Mouse (Mus musculus) embryonic facial prominence, embryonic 11.5 days (tissue): ENCODE measurements at regions not wholly inside any gene's neighbourhood (a gene's known extent, or its start where the extent isn't known, plus 50 kb on each side); places are given as distances from the start of the nearest gene placed in this dataset.

Experiments used
- ATAC-seq: fragments of 200-750 bp; cut with Nextera tagmentation; replicated peaks from 2 replicates; pipeline ENCODE4 v1.8.0; 2017; ENCODE audit warnings: low read depth; ENCODE audit not compliant: insufficient number of reproducible peaks, low FRiP score, low TSS enrichment
- DNase-seq: peaks from one replicate; pipeline ENCODE4 v3.0.0-alpha.2; 2015; ENCODE audit warnings: low spot score
- H3K27ac ChIP-seq: fragments of 300-500 bp; sonication (generic); replicated peaks from 2 replicates; pipeline ENCODE4 v1.5.1; 2014; ENCODE audit warnings: mild to moderate bottlenecking, low read depth, low read length, control low read depth
- H3K27me3 ChIP-seq: fragments of 300-500 bp; sonication (generic); 2 replicates; pipeline ENCODE4 v1.6.1; 2014; ENCODE audit warnings: mild to moderate bottlenecking, low read length, moderate library complexity, mixed read lengths; ENCODE audit not compliant: control insufficient read depth, insufficient read depth
- H3K36me3 ChIP-seq: fragments of 300-500 bp; sonication (generic); replicated peaks from 2 replicates; pipeline ENCODE4 v1.6.1; 2014; ENCODE audit warnings: low read depth, mild to moderate bottlenecking, low read length, moderate library complexity, mixed read lengths; ENCODE audit not compliant: control insufficient read depth, insufficient read depth
- H3K4me1 ChIP-seq: fragments of 300-500 bp; sonication (generic); 2 replicates; pipeline ENCODE4 v1.6.1; 2014; ENCODE audit warnings: low read length, mixed read lengths; ENCODE audit not compliant: control insufficient read depth, insufficient read depth
- H3K4me2 ChIP-seq: fragments of 300-500 bp; sonication (generic); 2 replicates; pipeline ENCODE4 v1.6.1; 2014; ENCODE audit warnings: low read depth, mild to moderate bottlenecking, control low read depth, low read length, moderate library complexity
- H3K4me3 ChIP-seq: fragments of 300-500 bp; sonication (generic); 2 replicates; pipeline ENCODE4 v1.5.1; 2014; ENCODE audit warnings: low read depth, low read length, control low read depth
- H3K9ac ChIP-seq: fragments of 300-500 bp; sonication (generic); replicated peaks from 2 replicates; pipeline ENCODE4 v1.6.1; 2014; ENCODE audit warnings: mild to moderate bottlenecking, control low read depth, low read length
- H3K9me3 ChIP-seq: fragments of 300-500 bp; sonication (generic); replicated peaks from 2 replicates; pipeline ENCODE4 v1.6.1; 2016; ENCODE audit warnings: mild to moderate bottlenecking, low read length, inconsistent platforms, mixed read lengths; ENCODE audit not compliant: control insufficient read depth
- WGBS: fragments of 180-500 bp; shearing (Covaris S2); extraction: QIAGEN DNeasy Blood & Tissue Kit; methylation state at CpG from one replicate; pipeline ENCODE4 v1.1.7; 2014; 5-methylcytosine and 5-hydroxymethylcytosine counted together

DNA sequence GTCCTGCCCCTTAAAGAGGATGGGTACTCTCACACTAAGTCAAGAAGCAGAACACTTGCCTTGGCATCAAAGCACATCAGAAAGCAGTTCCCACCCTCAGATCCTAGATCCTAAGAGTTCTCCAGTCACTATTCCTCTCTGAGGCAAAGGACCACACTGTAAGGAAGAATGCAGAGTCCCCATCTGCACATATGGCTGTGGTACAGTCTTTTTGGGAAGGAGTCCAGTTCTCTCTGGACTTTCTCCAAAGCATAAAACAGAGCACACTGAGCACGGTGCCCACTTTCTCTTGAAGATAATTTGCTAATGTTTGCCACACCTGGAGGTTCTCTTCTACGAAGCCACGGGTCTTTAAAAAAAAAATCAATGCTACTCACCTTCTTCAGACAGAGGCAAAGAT is 238.7 kb upstream of the Lrrn1 start:
- Histone ChIP-seq H3K4me2 (no peak overlapping the region), H3K4me3 (no peak overlapping the region), H3K9ac (no peak overlapping the region), H3K27me3 (no peaks in the 10 kb centered on the region), H3K9me3 (no peaks in the 10 kb centered on the region), H3K27ac (no peak overlapping the region), H3K4me1 (no peaks in the 10 kb centered on the region), H3K36me3 (no peaks in the 10 kb centered on the region)
- ATAC-seq (no peak), DNase-seq (no peak)
- 89% methylated on average over 3 of the region's 3 CpGs for WGBS

DNA sequence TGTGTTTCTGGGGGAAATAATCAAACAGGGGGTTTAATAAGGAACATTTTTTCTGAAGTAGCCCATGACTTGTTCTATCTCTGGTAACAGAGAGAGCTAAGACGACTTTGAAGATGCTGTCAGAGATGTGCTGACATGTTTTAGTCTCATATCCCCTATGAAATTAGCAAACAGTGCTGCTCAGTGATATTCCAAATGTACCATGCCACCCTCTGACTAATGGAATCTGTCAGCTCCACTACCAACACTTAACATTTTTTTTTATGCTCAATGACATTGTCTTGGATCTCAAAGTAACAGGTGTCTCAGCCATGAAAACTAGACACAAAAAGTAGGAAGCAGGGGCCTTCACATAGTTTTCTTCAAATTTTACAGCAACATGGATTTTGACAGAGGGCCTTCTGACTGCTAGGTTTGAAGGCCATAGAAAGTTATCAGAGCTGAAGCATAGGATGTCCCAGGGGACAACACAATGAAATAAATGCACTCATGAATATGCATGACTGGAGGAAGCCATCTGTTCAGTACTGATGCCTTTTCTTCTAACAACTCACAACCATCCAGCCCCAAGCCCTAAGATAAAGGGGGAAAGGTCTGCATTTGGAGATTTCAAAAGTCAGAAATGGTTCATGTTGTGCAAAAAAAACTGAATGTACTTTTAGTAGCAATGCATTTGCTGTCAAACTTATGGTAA is 225.7 kb upstream of the Lrrn1 start:
- Histone ChIP-seq H3K27me3 (no peaks in the 10 kb centered on the region), H3K27ac (no peak overlapping the region), H3K9me3 (no peaks in the 10 kb centered on the region), H3K9ac (no peak overlapping the region), H3K4me2 (no peak overlapping the region), H3K4me3 (no peak overlapping the region), H3K36me3 (no peaks in the 10 kb centered on the region), H3K4me1 (no peaks in the 10 kb centered on the region)
- 75% methylated on average over 1 of the region's 1 CpGs for WGBS
- ATAC-seq (no peak), DNase-seq (no peak)

- DNase-seq (no peak), ATAC-seq (no peak)
- WGBS, result 83% methylated on average over 1 of the region's 1 CpGs
- H3K4me3 ChIP-seq, result no peak overlapping the region
- H3K9ac ChIP-seq, result no peak overlapping the region
- no peaks in the 10 kb centered on the region for H3K27me3 ChIP-seq
- H3K4me1 ChIP-seq, result no peaks in the 10 kb centered on the region
- H3K9me3 ChIP-seq, result no peaks in the 10 kb centered on the region
- no peaks in the 10 kb centered on the region for H3K36me3 ChIP-seq
- no peak overlapping the region for H3K4me2 ChIP-seq
- H3K27ac ChIP-seq, result no peak overlapping the region
Observed at GRCm38 (mm10) chr6:107319565-107319964, 210.0 kb upstream of the Lrrn1 start.

DNA sequence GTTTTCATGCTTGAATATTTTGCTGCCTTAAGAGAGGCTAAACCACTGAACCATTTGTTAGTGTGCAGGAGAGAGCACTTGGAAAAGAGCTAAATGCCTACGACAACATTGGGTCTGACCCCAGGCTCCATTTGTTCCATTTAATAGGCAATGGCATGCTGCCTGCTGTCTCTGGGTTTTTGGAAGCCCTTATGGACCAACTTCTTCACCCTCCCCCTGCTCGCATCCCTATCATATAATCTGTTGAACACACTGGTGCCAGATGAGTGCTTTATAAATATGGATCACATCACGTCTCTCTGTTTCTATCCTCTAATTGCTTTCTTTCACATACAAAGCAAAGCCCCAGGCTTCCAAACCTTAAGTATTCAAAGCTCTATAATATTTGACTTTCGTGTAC is 179.1 kb upstream of the Lrrn1 start:
- ATAC-seq (no peak), DNase-seq (no peak)
- no peaks in the 10 kb centered on the region for H3K36me3 ChIP-seq
- H3K4me3 ChIP-seq, result no peak overlapping the region
- WGBS, result 84% methylated on average over 4 of the region's 4 CpGs
- H3K9ac ChIP-seq, result no peak overlapping the region
- no peak overlapping the region for H3K27ac ChIP-seq
- H3K27me3 ChIP-seq, result no peaks in the 10 kb centered on the region
- H3K4me2 ChIP-seq, result no peak overlapping the region
- no peaks in the 10 kb centered on the region for H3K9me3 ChIP-seq
- H3K4me1 ChIP-seq, result no peaks in the 10 kb centered on the region

GRCm38 (mm10) chr6:107375274-107375673 is 154.3 kb upstream of the Lrrn1 start:
- H3K4me2 ChIP-seq, result no peak overlapping the region
- no peak for DNase-seq
- ATAC-seq, result no peak
- H3K4me3 ChIP-seq, result no peak overlapping the region
- no peak overlapping the region for H3K9ac ChIP-seq
- H3K27ac ChIP-seq, result no peak overlapping the region
- H3K4me1 ChIP-seq, result no peaks in the 10 kb centered on the region
- H3K9me3 ChIP-seq, result no peaks in the 10 kb centered on the region
- no peaks in the 10 kb centered on the region for H3K27me3 ChIP-seq
- no peaks in the 10 kb centered on the region for H3K36me3 ChIP-seq

DNA sequence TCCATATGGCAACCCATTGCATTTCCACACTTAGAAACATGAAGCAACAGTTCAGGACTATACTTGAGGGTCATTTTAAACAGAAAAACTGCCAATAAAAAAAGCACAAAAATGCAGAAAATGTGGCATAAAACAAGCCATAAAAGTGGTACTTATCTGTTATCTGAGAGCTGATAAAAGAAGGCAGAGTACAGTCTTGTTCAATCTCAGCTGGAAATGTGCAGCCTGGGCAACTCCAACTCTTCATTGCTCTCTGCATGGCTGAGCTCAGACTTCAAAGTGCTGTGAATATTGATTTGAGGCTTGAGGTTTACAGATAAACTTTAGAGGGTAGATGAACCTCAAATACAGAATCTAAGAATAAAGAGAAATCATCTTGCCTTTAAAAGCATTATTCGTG is 151.1 kb upstream of the Lrrn1 start:
- no peak overlapping the region for H3K4me2 ChIP-seq
- no peaks in the 10 kb centered on the region for H3K9me3 ChIP-seq
- H3K4me3 ChIP-seq, result no peak overlapping the region
- H3K27me3 ChIP-seq, result no peaks in the 10 kb centered on the region
- 85% methylated on average over 1 of the region's 1 CpGs for WGBS
- DNase-seq (no peak), ATAC-seq (no peak)
- no peaks in the 10 kb centered on the region for H3K36me3 ChIP-seq
- H3K27ac ChIP-seq, result no peak overlapping the region
- H3K4me1 ChIP-seq, result no peaks in the 10 kb centered on the region
- H3K9ac ChIP-seq, result no peak overlapping the region

GRCm38 (mm10) chr6:107380621-107381020 is 148.9 kb upstream of the Lrrn1 start:
- no peak overlapping the region for H3K4me2 ChIP-seq
- no peak overlapping the region for H3K27ac ChIP-seq
- H3K4me3 ChIP-seq, result no peak overlapping the region
- 72% methylated on average over 1 of the region's 1 CpGs for WGBS
- H3K4me1 ChIP-seq, result no peaks in the 10 kb centered on the region
- H3K9ac ChIP-seq, result no peak overlapping the region
- DNase-seq, result no peak
- no peaks in the 10 kb centered on the region for H3K36me3 ChIP-seq
- no peaks in the 10 kb centered on the region for H3K27me3 ChIP-seq
- no peak for ATAC-seq
- no peaks in the 10 kb centered on the region for H3K9me3 ChIP-seq

DNA sequence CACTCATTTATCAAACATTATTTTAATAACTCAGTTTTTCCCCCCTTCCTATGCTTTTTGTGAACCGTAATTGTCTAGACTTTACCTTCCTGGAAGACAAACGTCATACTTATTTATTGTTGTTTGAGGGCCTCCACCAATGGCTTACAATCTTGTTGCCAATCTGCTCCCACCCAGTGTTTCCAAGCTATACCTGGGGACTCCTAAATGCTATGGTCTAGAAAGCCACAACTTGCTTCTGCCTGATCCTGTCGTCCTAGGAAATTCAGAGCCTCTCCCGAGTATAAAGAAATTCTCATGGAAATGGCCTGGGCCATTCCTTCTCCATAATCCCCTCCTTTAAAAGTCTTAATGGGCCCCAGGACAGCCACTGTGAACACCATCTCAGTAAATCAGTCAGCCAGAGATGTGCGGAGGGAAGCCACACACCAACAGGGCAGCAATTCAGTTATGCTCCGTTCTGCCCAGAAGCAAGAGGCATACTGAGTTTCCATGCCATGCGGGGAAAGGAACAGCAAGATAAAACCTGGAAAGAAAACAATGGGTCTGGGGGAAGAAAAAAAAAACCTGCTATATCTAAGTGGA is 143.4 kb upstream of the Lrrn1 start:
- Histone ChIP-seq H3K4me2 (no peak overlapping the region), H3K4me1 (no peaks in the 10 kb centered on the region), H3K27ac (no peak overlapping the region), H3K36me3 (no peaks in the 10 kb centered on the region), H3K4me3 (no peak overlapping the region), H3K9ac (no peak overlapping the region), H3K9me3 (no peaks in the 10 kb centered on the region), H3K27me3 (no peaks in the 10 kb centered on the region)
- DNase-seq (no peak), ATAC-seq (no peak)
- 63% methylated on average over 7 of the region's 7 CpGs for WGBS
